Mouse (Mus musculus) lung, postnatal 0 days (tissue): ENCODE results near the gene Wbp2nl. TPM values are rescaled to one million over a fixed set of nuclear protein-coding genes. Genes with fewer than 3 reads are reported as not detected.

Experiments
- ATAC-seq: fragments of 200-750 bp; cut with Nextera tagmentation; 2 replicates; pipeline ENCODE4 v1.8.0; 2017; ENCODE audit warnings: moderate library complexity
- DNase-seq: peaks from one replicate; pipeline ENCODE4 v3.0.0-alpha.2; 2016; ENCODE audit warnings: low spot score
- H3K27ac ChIP-seq: fragments of 300-500 bp; sonication (generic); 2 replicates; pipeline ENCODE4 v1.5.1; 2014; ENCODE audit warnings: antibody characterized with exemption, mild to moderate bottlenecking, low read length, mixed read lengths
- H3K27me3 ChIP-seq: fragments of 300-500 bp; sonication (generic); replicated peaks from 2 replicates; pipeline ENCODE4 v1.6.1; 2014; ENCODE audit warnings: low read length, mixed read lengths; ENCODE audit not compliant: insufficient read depth
- H3K36me3 ChIP-seq: fragments of 300-500 bp; sonication (generic); 2 replicates; pipeline ENCODE4 v1.6.1; 2014; ENCODE audit warnings: low read length, mixed read lengths; ENCODE audit not compliant: insufficient read depth
- H3K4me1 ChIP-seq: fragments of 300-500 bp; sonication (generic); 2 replicates; pipeline ENCODE4 v1.6.1; 2014; ENCODE audit warnings: antibody characterized with exemption, low read depth, low read length, mixed read lengths; ENCODE audit not compliant: insufficient read depth
- H3K4me2 ChIP-seq: fragments of 300-500 bp; sonication (generic); replicated peaks from 2 replicates; pipeline ENCODE4 v1.6.1; 2014; ENCODE audit warnings: low read depth, mild to moderate bottlenecking, low read length, moderate library complexity, mixed read lengths
- H3K4me3 ChIP-seq: fragments of 300-500 bp; sonication (generic); 2 replicates; pipeline ENCODE4 v1.5.1; 2014; ENCODE audit warnings: low read depth, low read length
- H3K9ac ChIP-seq: fragments of 300-500 bp; sonication (generic); replicated peaks from 2 replicates; pipeline ENCODE4 v1.6.1; 2014; ENCODE audit warnings: low read depth, mild to moderate bottlenecking
- H3K9me3 ChIP-seq: fragments of 300-500 bp; sonication (generic); 2 replicates; pipeline ENCODE4 v1.6.1; 2016; ENCODE audit warnings: low read length, mixed read lengths
- CTCF ChIP-seq: IDR thresholded peaks from 2 replicates; pipeline ENCODE4 v1.5.1; 2016; ENCODE audit warnings: antibody characterized with exemption, mild to moderate bottlenecking
- EP300 ChIP-seq: IDR thresholded peaks from 2 replicates; pipeline ENCODE4 v1.6.1; 2016; ENCODE audit warnings: antibody characterized with exemption, mild to moderate bottlenecking, control low read depth
- WGBS: fragments of 180-500 bp; shearing (Covaris S2); extraction: QIAGEN DNeasy Blood & Tissue Kit; methylation state at CpG from one replicate; pipeline ENCODE4 v1.1.7; 2014; 5-methylcytosine and 5-hydroxymethylcytosine counted together
- polyA plus RNA-seq: library from polyadenylated mRNA; unstranded; fragments of >200 nt; fragmentation: Nextera tagmentation; extraction: Ambion mirVana; gene quantifications from 2 replicates; pipeline ENCODE4 v1.2.1, GENCODE M21; 2015

Wbp2nl gene
- polyA plus RNA-seq, 1 experiment from 2014 or later: 0.19 TPM

DNA sequence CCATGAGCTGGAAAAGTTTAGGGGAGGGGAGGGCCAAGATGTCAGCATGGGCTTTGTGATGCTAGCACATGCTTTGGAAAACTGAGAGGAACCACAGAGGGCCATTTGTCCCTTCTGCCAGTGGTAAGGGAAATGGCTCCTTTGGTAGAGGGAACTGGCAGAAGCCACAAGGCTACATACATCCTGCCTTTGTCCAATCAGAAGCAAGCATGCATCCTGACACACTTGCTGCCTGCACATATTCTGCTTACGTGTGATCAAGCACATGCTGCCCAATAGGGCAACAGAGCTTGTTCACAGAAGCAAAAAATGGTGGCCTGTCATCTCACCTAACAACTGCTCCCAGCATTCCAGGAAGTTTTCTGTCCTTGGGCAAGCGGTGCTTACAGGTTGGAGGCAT, 26.6 kb downstream of the Wbp2nl start:
- peaks cover 9% of the 10 kb centered on the region for H3K36me3 ChIP-seq
- H3K27me3 ChIP-seq: no peaks in the 10 kb centered on the region
- WGBS: 54% methylated on average over 2 of the region's 2 CpGs
- H3K27ac ChIP-seq: no peak overlapping the region
- no peak overlapping the region for H3K4me3 ChIP-seq
- no peak overlapping the region for H3K9ac ChIP-seq
- ATAC-seq: no peak
- no peaks in the 10 kb centered on the region for H3K4me1 ChIP-seq
- TF ChIP-seq CTCF: no peak
- no peak for TF ChIP-seq EP300
- H3K4me2 ChIP-seq: no peak overlapping the region
- DNase-seq: no peak
- H3K9me3 ChIP-seq: no peaks in the 10 kb centered on the region

DNA sequence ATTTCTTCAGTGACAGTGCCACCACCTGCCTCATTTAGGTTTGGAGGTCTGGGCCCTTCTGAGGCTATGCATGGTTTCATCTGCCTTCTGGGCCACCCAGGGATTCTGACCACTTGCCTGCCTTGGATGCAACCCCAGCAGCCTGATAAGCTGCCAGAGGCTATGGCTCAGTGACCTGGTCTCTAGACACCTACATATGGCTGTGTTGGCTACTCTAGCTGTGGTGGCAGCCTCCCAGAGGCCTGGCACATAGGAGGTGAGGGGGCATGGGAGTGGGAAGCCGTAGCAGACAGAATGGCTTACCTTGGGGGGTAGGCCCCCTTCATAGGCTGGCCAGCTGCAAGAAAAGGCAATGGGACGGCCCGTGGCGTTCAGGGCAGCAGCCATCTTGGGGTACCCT, 36.4 kb downstream of the Wbp2nl start:
- Histone ChIP-seq H3K9me3 (no peaks in the 10 kb centered on the region), H3K4me2 (no peak overlapping the region), H3K27me3 (no peaks in the 10 kb centered on the region), H3K4me3 (no peak overlapping the region), H3K4me1 (peaks cover 7% of the 10 kb centered on the region; the same call in 1 of the 2 replicates), H3K27ac (no peak overlapping the region), H3K9ac (no peak overlapping the region), H3K36me3 (peaks cover 25% of the 10 kb centered on the region)
- 95% methylated on average over 4 of the region's 4 CpGs for WGBS
- DNase-seq (no peak), ATAC-seq (no peak)
- TF ChIP-seq EP300: no peak
- no peak for TF ChIP-seq CTCF

DNA sequence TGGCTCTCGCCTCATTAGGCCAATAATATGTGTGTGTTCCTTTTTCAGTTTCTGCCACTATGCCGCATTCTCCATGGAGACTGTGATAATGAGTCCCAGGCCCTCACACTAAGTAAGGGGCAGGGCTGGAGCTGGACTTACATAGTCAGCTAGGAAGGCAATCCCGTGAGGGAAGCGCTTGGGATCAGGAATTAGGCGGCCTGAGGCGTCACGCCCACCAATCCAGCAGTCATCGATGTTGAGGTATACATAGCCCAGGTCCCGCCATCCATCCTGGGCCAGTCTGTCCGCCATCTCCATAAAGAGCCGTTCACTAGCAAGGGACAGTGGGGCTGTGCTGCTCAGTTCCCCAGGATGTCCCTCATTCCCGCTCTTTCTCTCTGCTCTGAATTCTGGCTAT, 37.9 kb downstream of the Wbp2nl start:
- 93% methylated on average over 12 of the region's 12 CpGs for WGBS
- no peak for ATAC-seq
- H3K36me3 ChIP-seq: peaks cover 21% of the 10 kb centered on the region
- H3K9ac ChIP-seq: no peak overlapping the region
- peaks cover 7% of the 10 kb centered on the region; the same call in 1 of the 2 replicates for H3K4me1 ChIP-seq
- TF ChIP-seq EP300 (no peak), CTCF (no peak)
- no peak overlapping the region for H3K4me2 ChIP-seq
- no peak overlapping the region for H3K4me3 ChIP-seq
- H3K27ac ChIP-seq: no peak overlapping the region
- no peaks in the 10 kb centered on the region for H3K27me3 ChIP-seq
- H3K9me3 ChIP-seq: no peaks in the 10 kb centered on the region
- no peak for DNase-seq

DNA sequence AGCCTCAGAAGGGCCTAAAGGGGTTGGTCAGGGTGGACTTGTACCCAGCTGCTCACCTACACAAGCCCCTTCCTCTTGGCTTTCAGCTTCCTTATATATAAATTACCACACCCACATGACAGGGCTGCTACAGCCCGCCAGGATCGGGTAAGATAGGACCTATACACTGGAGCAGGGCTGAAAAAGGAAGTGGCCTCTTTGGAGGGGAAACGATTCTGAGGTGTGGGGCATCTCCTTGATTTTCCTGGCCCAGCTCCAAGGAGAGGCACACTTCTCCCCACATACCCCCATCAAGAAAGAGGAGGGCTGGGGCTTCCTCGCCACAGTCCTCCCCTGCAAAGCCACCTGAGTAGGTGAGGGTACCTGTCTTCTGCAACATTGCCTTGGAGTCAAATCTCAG, 39.1 kb downstream of the Wbp2nl start:
- no peak overlapping the region for H3K27ac ChIP-seq
- TF ChIP-seq EP300 (no peak), CTCF (no peak)
- peaks cover 7% of the 10 kb centered on the region; the same call in 1 of the 2 replicates for H3K4me1 ChIP-seq
- peaks cover 21% of the 10 kb centered on the region for H3K36me3 ChIP-seq
- ATAC-seq (no peak), DNase-seq (peak; percentile 48)
- H3K4me3 ChIP-seq: peak overlapping the region; percentile 67
- peak overlapping the region; percentile 64 for H3K4me2 ChIP-seq
- H3K9me3 ChIP-seq: no peaks in the 10 kb centered on the region
- no peaks in the 10 kb centered on the region for H3K27me3 ChIP-seq
- 8% methylated on average over 4 of the region's 4 CpGs for WGBS
- H3K9ac ChIP-seq: peak overlapping the region; percentile 68

DNA sequence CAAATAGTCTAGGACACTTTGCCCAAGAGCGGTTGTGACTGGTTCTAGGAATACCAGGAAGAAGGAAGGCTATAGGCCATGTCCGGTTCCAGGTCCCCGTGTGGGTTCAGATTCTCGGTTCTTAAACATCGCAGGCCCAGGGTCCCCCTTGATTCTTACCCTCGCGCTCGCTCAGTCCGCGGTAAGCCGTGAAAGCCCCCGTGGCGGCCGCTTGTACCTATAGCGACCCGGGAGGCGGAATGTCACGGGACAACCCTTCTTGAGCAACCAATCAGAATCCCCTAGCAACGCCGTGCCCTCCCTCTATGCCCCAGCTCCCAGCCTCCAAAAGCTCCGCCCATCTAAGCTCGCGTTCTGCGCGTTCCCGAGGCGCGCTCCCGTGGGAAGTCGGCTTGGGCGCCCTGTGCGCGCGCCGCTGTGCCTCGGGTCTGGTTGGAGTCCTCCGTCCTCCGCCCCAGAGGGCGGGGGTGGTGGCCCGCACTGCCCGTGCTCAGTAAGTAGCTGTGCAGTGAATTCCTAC, 39.9 kb downstream of the Wbp2nl start, which contains the start of the genes Naga, Pheta2 and Smdt1:
Gene Naga, minus strand, starts transcription at position 333 of the 520 bp plus-strand sequence.
Gene Pheta2, plus strand, starts transcription at position 350 of the 520 bp plus-strand sequence.
Gene Smdt1, plus strand, starts transcription at position 367 of the 520 bp plus-strand sequence.
- H3K9me3 ChIP-seq: no peaks in the 10 kb centered on the region

DNA sequence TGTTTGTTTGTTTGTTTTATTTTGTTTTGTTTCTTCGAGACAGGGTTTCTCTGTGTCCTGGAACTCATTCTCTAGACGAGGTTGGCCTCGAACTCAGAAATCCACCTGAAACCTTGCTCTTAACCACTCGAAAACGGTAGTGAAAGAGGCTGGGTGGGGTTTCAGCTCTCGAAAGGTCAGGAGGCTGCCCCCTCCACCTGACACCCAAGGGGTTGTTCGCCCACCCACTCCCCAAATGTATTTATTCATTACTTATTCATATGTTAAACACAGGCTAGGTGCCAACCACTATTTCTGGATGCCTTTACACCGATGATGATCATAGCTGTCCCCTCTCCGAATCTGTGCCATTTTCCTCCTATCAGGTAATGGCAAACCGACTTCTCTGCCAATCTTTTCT, 40.4 kb downstream of the Wbp2nl start:
- H3K9me3 ChIP-seq: no peaks in the 10 kb centered on the region
- H3K27ac ChIP-seq: peak overlapping the region; percentile 74; the same call in 1 of the 2 replicates
- peaks cover 7% of the 10 kb centered on the region; the same call in 1 of the 2 replicates for H3K4me1 ChIP-seq
- no peaks in the 10 kb centered on the region for H3K27me3 ChIP-seq
- H3K4me3 ChIP-seq: peak overlapping the region; percentile 67
- WGBS: 47% methylated on average over 10 of the region's 10 CpGs
- no peak for ATAC-seq
- TF ChIP-seq EP300 (no peak), CTCF (no peak)
- peaks cover 18% of the 10 kb centered on the region for H3K36me3 ChIP-seq
- peak overlapping the region; percentile 64 for H3K4me2 ChIP-seq
- H3K9ac ChIP-seq: peak overlapping the region; percentile 68; the same call in 1 of the 2 replicates
- no peak for DNase-seq

More for the DNA sequence above, 39.9 kb downstream of the Wbp2nl start, which contains the start of the genes Naga, Pheta2 and Smdt1:
- peak within 1 kb of the TSS; percentile 64 for H3K4me2 ChIP-seq
- TF ChIP-seq EP300 (no peak), CTCF (peak; percentile 42; the same call in 1 of the 2 replicates)
- peaks cover 7% of the 10 kb centered on the region; the same call in 1 of the 2 replicates for H3K4me1 ChIP-seq
- peak within 1 kb of the TSS; percentile 68 for H3K9ac ChIP-seq
- DNase-seq (peak; percentile 98), ATAC-seq (peak; percentile 91)
- H3K27ac ChIP-seq: peak within 1 kb of the TSS; percentile 74
- peak within 1 kb of the TSS; percentile 67 for H3K4me3 ChIP-seq
- H3K36me3 ChIP-seq: peaks cover 21% of the 10 kb centered on the region
- WGBS: under 1% methylated on average over 41 of the region's 41 CpGs
- no peaks in the 10 kb centered on the region for H3K27me3 ChIP-seq
